Mouse (Mus musculus) ES-Bruce4 (cell line): ENCODE results near the gene Snap91.

Source experiments
- CTCF ChIP-seq: IDR thresholded peaks from one replicate; pipeline ENCODE4 v1.8.1; 2011; ENCODE audit warnings: low read depth, low read length
- EP300 ChIP-seq: IDR thresholded peaks from 2 replicates; pipeline ENCODE4 v1.6.1; 2011; ENCODE audit warnings: low read depth, low read length; ENCODE audit not compliant: insufficient read depth
- POLR2A ChIP-seq: IDR thresholded peaks from one replicate; pipeline ENCODE4 v1.8.1; 2011; ENCODE audit warnings: low read length; ENCODE audit not compliant: insufficient read depth

GRCm38 (mm10) chr9:86717119-86717518 lies 163.3 kb downstream of the Snap91 start:
- TF ChIP-seq CTCF = no peak
- no peak for TF ChIP-seq POLR2A
- no peak for TF ChIP-seq EP300
